Mouse (Mus musculus) midbrain, embryonic 15.5 days (tissue): ENCODE results near the gene Setd1a. TPM values are rescaled to one million over a fixed set of nuclear protein-coding genes. Genes with fewer than 3 reads are reported as not detected.

Experiments used
- ATAC-seq: fragments of 200-750 bp; cut with Nextera tagmentation; replicated peaks from 2 replicates; pipeline ENCODE4 v1.8.0; 2017; ENCODE audit warnings: moderate TSS enrichment
- H3K27ac ChIP-seq: fragments of 300-500 bp; sonication (generic); 2 replicates; pipeline ENCODE4 v1.5.1; 2015; ENCODE audit warnings: mild to moderate bottlenecking, inconsistent platforms
- H3K27me3 ChIP-seq: fragments of 300-500 bp; sonication (generic); replicated peaks from 2 replicates; pipeline ENCODE4 v1.6.1; 2015; ENCODE audit warnings: inconsistent platforms
- H3K36me3 ChIP-seq: fragments of 300-500 bp; sonication (generic); replicated peaks from 2 replicates; pipeline ENCODE4 v1.6.1; 2015; ENCODE audit warnings: inconsistent platforms
- H3K4me1 ChIP-seq: fragments of 300-500 bp; sonication (generic); 2 replicates; pipeline ENCODE4 v1.6.1; 2015; ENCODE audit warnings: inconsistent platforms
- H3K4me2 ChIP-seq: fragments of 300-500 bp; sonication (generic); 2 replicates; pipeline ENCODE4 v1.6.1; 2015; ENCODE audit warnings: inconsistent platforms, mild to moderate bottlenecking, moderate library complexity
- H3K4me3 ChIP-seq: fragments of 300-500 bp; sonication (generic); 2 replicates; pipeline ENCODE4 v1.5.1; 2015; ENCODE audit warnings: mild to moderate bottlenecking, inconsistent platforms
- H3K9ac ChIP-seq: fragments of 300-500 bp; sonication (generic); 2 replicates; pipeline ENCODE4 v1.6.1; 2015; ENCODE audit warnings: mild to moderate bottlenecking, inconsistent platforms
- H3K9me3 ChIP-seq: fragments of 300-500 bp; sonication (generic); 2 replicates; pipeline ENCODE4 v1.6.1; 2016; ENCODE audit warnings: inconsistent platforms
- WGBS: fragments of 180-500 bp; shearing (Covaris S2); methylation state at CpG from one replicate; pipeline ENCODE4 v1.1.7; 2015; ENCODE audit warnings: mixed read lengths; 5-methylcytosine and 5-hydroxymethylcytosine counted together
- polyA plus RNA-seq: library from polyadenylated mRNA; unstranded; fragments of >200 nt; fragmentation: Nextera tagmentation; extraction: Ambion mirVana; gene quantifications from 2 replicates; pipeline ENCODE4 v1.2.1, GENCODE M21; 2015

Setd1a gene
- polyA plus RNA-seq, 1 experiment from 2014 or later: 21.6 TPM

- no peak overlapping the region for H3K4me3 ChIP-seq
- H3K9ac ChIP-seq: no peak overlapping the region
- H3K9me3 ChIP-seq: no peaks in the 10 kb centered on the region
- 87% methylated on average over 19 of the region's 19 CpGs for WGBS
- no peak overlapping the region for H3K4me2 ChIP-seq
- no peak overlapping the region for H3K27ac ChIP-seq
- H3K27me3 ChIP-seq: no peaks in the 10 kb centered on the region
- H3K4me1 ChIP-seq: peaks cover 27% of the 10 kb centered on the region
- ATAC-seq: no peak
- H3K36me3 ChIP-seq: peaks cover 45% of the 10 kb centered on the region
Observed at GRCm38 (mm10) chr7:127750131-127751127, 26.0 kb upstream of the Setd1a start.

- 94% methylated on average over 5 of the region's 5 CpGs for WGBS
- Histone ChIP-seq H3K9ac (no peak overlapping the region), H3K4me2 (no peak overlapping the region), H3K27me3 (no peaks in the 10 kb centered on the region), H3K9me3 (no peaks in the 10 kb centered on the region), H3K4me1 (peaks cover 35% of the 10 kb centered on the region), H3K36me3 (peaks cover 45% of the 10 kb centered on the region), H3K4me3 (no peak overlapping the region), H3K27ac (no peak overlapping the region)
- no peak for ATAC-seq
Observed at GRCm38 (mm10) chr7:127751619-127752018, 24.9 kb upstream of the Setd1a start.

GRCm38 (mm10) chr7:127752069-127752468 lies 24.4 kb upstream of the Setd1a start:
- Histone ChIP-seq H3K4me1 (peaks cover 37% of the 10 kb centered on the region), H3K36me3 (peaks cover 47% of the 10 kb centered on the region), H3K27me3 (no peaks in the 10 kb centered on the region), H3K9ac (peak overlapping the region; percentile 16; the same call in 1 of the 2 replicates), H3K27ac (no peak overlapping the region), H3K4me3 (no peak overlapping the region), H3K4me2 (no peak overlapping the region), H3K9me3 (no peaks in the 10 kb centered on the region)
- 96% methylated on average over 27 of the region's 27 CpGs for WGBS
- no peak for ATAC-seq

GRCm38 (mm10) chr7:127753158-127753557 lies 23.3 kb upstream of the Setd1a start:
- 80% methylated on average over 5 of the region's 5 CpGs for WGBS
- Histone ChIP-seq H3K27ac (no peak overlapping the region), H3K9me3 (no peaks in the 10 kb centered on the region), H3K27me3 (no peaks in the 10 kb centered on the region), H3K36me3 (peaks cover 57% of the 10 kb centered on the region), H3K9ac (no peak overlapping the region), H3K4me2 (no peak overlapping the region), H3K4me1 (peaks cover 28% of the 10 kb centered on the region), H3K4me3 (no peak overlapping the region)
- no peak for ATAC-seq

- H3K36me3 ChIP-seq: peaks cover 54% of the 10 kb centered on the region
- no peak overlapping the region for H3K9ac ChIP-seq
- no peak for ATAC-seq
- H3K4me1 ChIP-seq: peaks cover 24% of the 10 kb centered on the region
- no peak overlapping the region for H3K4me3 ChIP-seq
- H3K9me3 ChIP-seq: no peaks in the 10 kb centered on the region
- no peaks in the 10 kb centered on the region for H3K27me3 ChIP-seq
- 93% methylated on average over 7 of the region's 7 CpGs for WGBS
- no peak overlapping the region for H3K4me2 ChIP-seq
- H3K27ac ChIP-seq: no peak overlapping the region
Observed at GRCm38 (mm10) chr7:127753741-127754140, 22.7 kb upstream of the Setd1a start.

- no peak overlapping the region for H3K9ac ChIP-seq
- no peak overlapping the region for H3K4me3 ChIP-seq
- H3K36me3 ChIP-seq: peaks cover 40% of the 10 kb centered on the region
- WGBS: 83% methylated on average over 6 of the region's 6 CpGs
- H3K9me3 ChIP-seq: no peaks in the 10 kb centered on the region
- H3K4me2 ChIP-seq: no peak overlapping the region
- no peak for ATAC-seq
- H3K4me1 ChIP-seq: peaks cover 15% of the 10 kb centered on the region
- H3K27me3 ChIP-seq: no peaks in the 10 kb centered on the region
- H3K27ac ChIP-seq: no peak overlapping the region
Observed at GRCm38 (mm10) chr7:127759716-127760115, 16.8 kb upstream of the Setd1a start.

GRCm38 (mm10) chr7:127760478-127760877 lies 16.0 kb upstream of the Setd1a start:
- H3K36me3 ChIP-seq: peaks cover 48% of the 10 kb centered on the region

GRCm38 (mm10) chr7:127761026-127761425 lies 15.4 kb upstream of the Setd1a start:
- Histone ChIP-seq H3K36me3 (peaks cover 53% of the 10 kb centered on the region), H3K9me3 (no peaks in the 10 kb centered on the region), H3K4me3 (no peak overlapping the region), H3K4me2 (no peak overlapping the region), H3K9ac (no peak overlapping the region), H3K4me1 (peaks cover 14% of the 10 kb centered on the region), H3K27ac (no peak overlapping the region), H3K27me3 (no peaks in the 10 kb centered on the region)
- 45% methylated on average over 7 of the region's 7 CpGs for WGBS
- ATAC-seq: no peak

More at GRCm38 (mm10) chr7:127760478-127760877, 16.0 kb upstream of the Setd1a start:
- Histone ChIP-seq H3K9me3 (no peaks in the 10 kb centered on the region), H3K4me3 (no peak overlapping the region), H3K27ac (no peak overlapping the region), H3K27me3 (no peaks in the 10 kb centered on the region), H3K9ac (no peak overlapping the region), H3K4me1 (peaks cover 15% of the 10 kb centered on the region), H3K4me2 (no peak overlapping the region)
- ATAC-seq: no peak
- WGBS: 90% methylated on average over 3 of the region's 3 CpGs

- peaks cover 57% of the 10 kb centered on the region for H3K36me3 ChIP-seq
- no peak for ATAC-seq
- no peak overlapping the region for H3K4me3 ChIP-seq
Observed at GRCm38 (mm10) chr7:127763642-127764041, 12.8 kb upstream of the Setd1a start.

GRCm38 (mm10) chr7:127765756-127766155 lies 10.7 kb upstream of the Setd1a start:
- H3K27me3 ChIP-seq: no peaks in the 10 kb centered on the region
- H3K9me3 ChIP-seq: no peaks in the 10 kb centered on the region
- H3K36me3 ChIP-seq: peaks cover 57% of the 10 kb centered on the region
- no peak overlapping the region for H3K4me3 ChIP-seq
- peaks cover 24% of the 10 kb centered on the region for H3K4me1 ChIP-seq
- H3K27ac ChIP-seq: no peak overlapping the region
- 83% methylated on average over 2 of the region's 2 CpGs for WGBS
- no peak overlapping the region for H3K9ac ChIP-seq
- ATAC-seq: no peak
- no peak overlapping the region for H3K4me2 ChIP-seq

More at GRCm38 (mm10) chr7:127763642-127764041, 12.8 kb upstream of the Setd1a start:
- Histone ChIP-seq H3K4me2 (no peak overlapping the region), H3K9me3 (no peaks in the 10 kb centered on the region), H3K27ac (no peak overlapping the region), H3K4me1 (peaks cover 7% of the 10 kb centered on the region; the same call in 1 of the 2 replicates), H3K9ac (no peak overlapping the region), H3K27me3 (no peaks in the 10 kb centered on the region)
- 93% methylated on average over 4 of the region's 4 CpGs for WGBS

GRCm38 (mm10) chr7:127766851-127767609 lies 9.4 kb upstream of the Setd1a start:
- peaks cover 54% of the 10 kb centered on the region for H3K36me3 ChIP-seq
- no peak for ATAC-seq
- 83% methylated on average over 17 of the region's 17 CpGs for WGBS

GRCm38 (mm10) chr7:127767671-127768345 lies 8.7 kb upstream of the Setd1a start:
- WGBS: 95% methylated on average over 19 of the region's 19 CpGs
- H3K4me3 ChIP-seq: no peak overlapping the region
- H3K4me1 ChIP-seq: peaks cover 29% of the 10 kb centered on the region
- H3K9ac ChIP-seq: no peak overlapping the region
- ATAC-seq: 0 out of 2 replicates have a peak, but pooled peaks have one; percentile 4
- H3K4me2 ChIP-seq: no peak overlapping the region
- no peaks in the 10 kb centered on the region for H3K9me3 ChIP-seq
- no peak overlapping the region for H3K27ac ChIP-seq
- peaks cover 48% of the 10 kb centered on the region for H3K36me3 ChIP-seq
- H3K27me3 ChIP-seq: no peaks in the 10 kb centered on the region

More at GRCm38 (mm10) chr7:127766851-127767609, 9.4 kb upstream of the Setd1a start:
- Histone ChIP-seq H3K27me3 (no peaks in the 10 kb centered on the region), H3K4me1 (peaks cover 29% of the 10 kb centered on the region), H3K9me3 (no peaks in the 10 kb centered on the region), H3K9ac (no peak overlapping the region), H3K27ac (no peak overlapping the region), H3K4me2 (no peak overlapping the region), H3K4me3 (no peak overlapping the region)
